Mouse (Mus musculus) cortical plate, adult 2 months (tissue): ENCODE results near the gene Pax1.

Experiments used
- CTCF ChIP-seq: fragments of 200-500 bp; IDR thresholded peaks from 2 replicates; pipeline ENCODE4 v1.5.1; 2011; ENCODE audit warnings: mild to moderate bottlenecking, control low read depth, low read length; ENCODE audit not compliant: insufficient read depth; ENCODE audit errors: extremely low read depth
- POLR2A ChIP-seq: fragments of 200-500 bp; IDR thresholded peaks from 2 replicates; pipeline ENCODE4 v1.6.1; 2011; ENCODE audit warnings: mild to moderate bottlenecking, low read length, control low read depth; ENCODE audit not compliant: insufficient read depth; ENCODE audit errors: extremely low read depth

DNA sequence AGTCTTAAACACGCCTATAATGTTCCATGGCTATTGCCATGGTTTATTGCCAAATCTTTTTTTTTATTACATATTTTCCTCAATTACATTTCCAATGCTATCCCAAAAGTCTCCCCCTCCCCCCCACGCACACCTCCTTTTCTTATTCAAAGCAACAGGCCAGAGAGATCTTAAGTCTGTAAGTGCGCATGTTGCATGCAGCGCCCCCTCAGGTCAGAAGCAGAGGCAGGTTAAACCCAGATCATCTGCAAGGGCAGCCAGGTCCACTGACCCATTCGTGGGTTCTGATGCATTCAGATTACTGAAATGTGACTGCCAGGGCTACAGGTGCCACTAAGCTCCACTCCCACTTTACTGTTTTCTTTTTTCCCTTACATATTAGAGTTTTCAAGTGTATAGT is 25.2 kb downstream of the Pax1 start:
- TF ChIP-seq POLR2A: no peak
- TF ChIP-seq CTCF: no peak
